Mouse (Mus musculus) hindbrain, postnatal 0 days (tissue): ENCODE measurements at regions not wholly inside any gene's neighbourhood (a gene's known extent, or its start where the extent isn't known, plus 50 kb on each side); places are given as distances from the start of the nearest gene placed in this dataset.
A peak's percentile ranks its signal among the peaks of the same experiment; 100 is the strongest.

ENCODE experiments used
- ATAC-seq: fragments of 200-750 bp; cut with Nextera tagmentation; 2 replicates; pipeline ENCODE4 v1.8.0; 2017; ENCODE audit warnings: mild to moderate bottlenecking, moderate TSS enrichment, moderate library complexity
- DNase-seq: peaks from one replicate; pipeline ENCODE4 v3.0.0-alpha.2; 2015; ENCODE audit warnings: low spot score
- H3K27ac ChIP-seq: fragments of 300-500 bp; sonication (generic); 2 replicates; pipeline ENCODE4 v1.5.1; 2014; ENCODE audit warnings: mild to moderate bottlenecking
- H3K27me3 ChIP-seq: fragments of 300-500 bp; sonication (generic); 2 replicates; pipeline ENCODE4 v1.6.1; 2014; ENCODE audit warnings: low read length, mixed read lengths; ENCODE audit not compliant: insufficient read depth
- H3K36me3 ChIP-seq: fragments of 300-500 bp; sonication (generic); 2 replicates; pipeline ENCODE4 v1.6.1; 2014; ENCODE audit warnings: low read length, mixed read lengths; ENCODE audit not compliant: insufficient read depth
- H3K4me1 ChIP-seq: fragments of 300-500 bp; sonication (generic); 2 replicates; pipeline ENCODE4 v1.6.1; 2014; ENCODE audit warnings: antibody characterized with exemption, low read length, mixed read lengths; ENCODE audit not compliant: insufficient read depth
- H3K4me2 ChIP-seq: fragments of 300-500 bp; sonication (generic); 2 replicates; pipeline ENCODE4 v1.6.1; 2014; ENCODE audit warnings: low read depth, mild to moderate bottlenecking, low read length, moderate library complexity, mixed read lengths
- H3K4me3 ChIP-seq: fragments of 300-500 bp; sonication (generic); 2 replicates; pipeline ENCODE4 v1.5.1; 2014; ENCODE audit warnings: low read length
- H3K9ac ChIP-seq: fragments of 300-500 bp; sonication (generic); replicated peaks from 2 replicates; pipeline ENCODE4 v1.6.1; 2014; ENCODE audit warnings: mild to moderate bottlenecking, low read length, moderate library complexity, mixed read lengths
- H3K9me3 ChIP-seq: fragments of 300-500 bp; sonication (generic); 2 replicates; pipeline ENCODE4 v1.6.1; 2016; ENCODE audit warnings: low read length, mixed read lengths
- CTCF ChIP-seq: IDR thresholded peaks from 2 replicates; pipeline ENCODE4 v1.5.1; 2016; ENCODE audit warnings: antibody characterized with exemption, control low read depth, low read depth
- WGBS: fragments of 180-500 bp; shearing (Covaris S2); extraction: QIAGEN DNeasy Blood & Tissue Kit; methylation state at CpG from one replicate; pipeline ENCODE4 v1.1.7; 2014; 5-methylcytosine and 5-hydroxymethylcytosine counted together

DNA sequence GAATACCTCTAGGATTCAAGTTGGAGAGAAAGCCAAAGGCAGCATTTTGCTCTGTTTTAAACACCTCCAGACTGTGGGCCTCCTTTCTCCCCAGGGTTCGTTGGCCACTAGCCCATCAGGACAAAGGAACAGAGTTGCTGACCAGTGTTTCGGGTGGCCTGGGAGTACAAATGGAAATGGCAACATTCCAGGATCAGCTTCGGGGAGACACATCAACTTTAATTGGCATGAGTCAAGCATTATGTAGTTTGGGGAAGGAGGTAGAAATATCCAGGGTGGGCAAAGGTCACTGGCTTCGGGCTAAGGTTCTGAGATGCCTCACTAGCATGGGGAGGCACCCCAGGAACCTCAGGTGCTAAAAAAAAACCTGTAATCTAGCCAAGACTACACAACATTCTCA lies 194.3 kb upstream of the Zpld1 start:
- Histone ChIP-seq H3K27ac (no peak overlapping the region), H3K4me2 (no peak overlapping the region), H3K9me3 (0 out of 2 replicates have a peak, but pooled peaks cover 4% of the 10 kb centered on the region), H3K9ac (no peak overlapping the region), H3K27me3 (no peaks in the 10 kb centered on the region), H3K36me3 (no peaks in the 10 kb centered on the region), H3K4me3 (no peak overlapping the region), H3K4me1 (no peaks in the 10 kb centered on the region)
- no peak for TF ChIP-seq CTCF
- 59% methylated on average over 4 of the region's 4 CpGs for WGBS
- ATAC-seq (no peak), DNase-seq (no peak)

DNA sequence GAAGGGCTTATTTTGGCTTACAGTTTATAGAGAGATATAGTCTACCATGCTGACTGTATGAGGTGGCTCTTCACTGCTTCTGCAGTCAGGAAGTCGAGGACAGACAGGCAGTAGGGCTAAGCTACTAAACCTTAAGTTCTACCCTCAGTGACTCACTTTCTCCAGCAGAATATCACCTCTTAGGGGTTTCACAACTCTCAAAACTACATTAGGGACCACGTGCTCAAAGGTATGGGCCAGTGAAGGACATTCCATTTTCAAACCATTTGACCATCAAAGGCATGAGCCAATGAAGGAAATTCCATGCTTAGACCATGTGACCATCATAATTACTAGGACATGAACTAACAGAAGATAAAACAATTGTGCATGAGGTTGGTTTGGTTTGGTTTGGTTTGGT lies 186.6 kb upstream of the Zpld1 start:
- TF ChIP-seq CTCF, result no peak
- no peaks in the 10 kb centered on the region for H3K27me3 ChIP-seq
- ATAC-seq (no peak), DNase-seq (no peak)
- H3K4me1 ChIP-seq, result no peaks in the 10 kb centered on the region
- no peak overlapping the region for H3K9ac ChIP-seq
- H3K4me3 ChIP-seq, result no peak overlapping the region
- no peak overlapping the region for H3K4me2 ChIP-seq
- 78% methylated on average over 2 of the region's 2 CpGs for WGBS
- H3K36me3 ChIP-seq, result no peaks in the 10 kb centered on the region
- H3K27ac ChIP-seq, result no peak overlapping the region
- H3K9me3 ChIP-seq, result no peaks in the 10 kb centered on the region

DNA sequence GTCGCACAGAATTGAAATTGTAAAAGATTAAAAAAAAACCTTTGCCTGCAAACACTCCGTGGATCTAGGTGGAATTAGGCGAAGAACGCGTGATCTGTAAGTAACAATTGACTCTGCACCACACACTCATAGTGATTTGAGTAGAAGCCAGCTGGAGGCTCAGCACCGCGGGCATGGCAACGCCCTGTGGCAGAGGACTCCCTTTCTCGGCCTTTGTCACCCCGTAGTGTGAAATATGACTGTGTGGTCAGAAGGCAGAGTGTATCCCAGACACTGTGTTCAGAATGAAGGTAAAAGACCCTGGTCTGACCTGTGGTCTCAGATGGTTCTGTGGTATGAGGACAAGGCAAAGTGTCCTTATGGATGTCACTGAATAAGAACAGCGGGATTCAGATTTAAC lies 183.0 kb upstream of the Zpld1 start:
- no peaks in the 10 kb centered on the region for H3K36me3 ChIP-seq
- ATAC-seq (0 out of 2 replicates have a peak, but pooled peaks have one; percentile 39), DNase-seq (no peak)
- H3K27ac ChIP-seq, result no peak overlapping the region
- WGBS, result 52% methylated on average over 11 of the region's 11 CpGs
- H3K9ac ChIP-seq, result no peak overlapping the region
- no peak for TF ChIP-seq CTCF
- H3K4me2 ChIP-seq, result peak overlapping the region; percentile 17; the same call in 1 of the 2 replicates
- H3K4me1 ChIP-seq, result no peaks in the 10 kb centered on the region
- H3K4me3 ChIP-seq, result no peak overlapping the region
- no peaks in the 10 kb centered on the region for H3K9me3 ChIP-seq
- no peaks in the 10 kb centered on the region for H3K27me3 ChIP-seq

DNA sequence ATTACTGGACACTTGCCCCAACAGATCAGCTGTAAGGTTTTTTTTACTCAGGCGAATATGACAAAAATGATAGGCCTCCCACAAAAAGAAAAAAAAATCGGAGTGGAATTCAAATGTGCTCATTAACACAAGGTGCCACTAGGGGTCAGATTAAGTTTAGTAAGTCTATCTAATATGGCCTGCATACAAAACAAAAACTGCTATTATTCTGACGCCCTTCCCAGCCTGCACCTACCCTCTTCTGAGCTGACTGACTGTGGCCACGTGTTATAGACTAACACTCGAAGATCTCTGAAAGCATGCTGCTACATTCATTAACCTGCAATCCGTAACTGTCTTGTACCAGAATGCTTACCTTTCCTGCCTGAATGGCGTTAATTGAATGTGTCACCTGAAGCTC lies 182.5 kb upstream of the Zpld1 start:
- Histone ChIP-seq H3K27ac (no peak overlapping the region), H3K4me1 (no peaks in the 10 kb centered on the region), H3K9me3 (no peaks in the 10 kb centered on the region), H3K4me2 (peak overlapping the region; percentile 17; the same call in 1 of the 2 replicates), H3K27me3 (no peaks in the 10 kb centered on the region), H3K9ac (no peak overlapping the region), H3K36me3 (no peaks in the 10 kb centered on the region), H3K4me3 (no peak overlapping the region)
- DNase-seq (peak; percentile 74), ATAC-seq (peak; percentile 81)
- 37% methylated on average over 7 of the region's 7 CpGs for WGBS
- TF ChIP-seq CTCF, result peak; percentile 57

DNA sequence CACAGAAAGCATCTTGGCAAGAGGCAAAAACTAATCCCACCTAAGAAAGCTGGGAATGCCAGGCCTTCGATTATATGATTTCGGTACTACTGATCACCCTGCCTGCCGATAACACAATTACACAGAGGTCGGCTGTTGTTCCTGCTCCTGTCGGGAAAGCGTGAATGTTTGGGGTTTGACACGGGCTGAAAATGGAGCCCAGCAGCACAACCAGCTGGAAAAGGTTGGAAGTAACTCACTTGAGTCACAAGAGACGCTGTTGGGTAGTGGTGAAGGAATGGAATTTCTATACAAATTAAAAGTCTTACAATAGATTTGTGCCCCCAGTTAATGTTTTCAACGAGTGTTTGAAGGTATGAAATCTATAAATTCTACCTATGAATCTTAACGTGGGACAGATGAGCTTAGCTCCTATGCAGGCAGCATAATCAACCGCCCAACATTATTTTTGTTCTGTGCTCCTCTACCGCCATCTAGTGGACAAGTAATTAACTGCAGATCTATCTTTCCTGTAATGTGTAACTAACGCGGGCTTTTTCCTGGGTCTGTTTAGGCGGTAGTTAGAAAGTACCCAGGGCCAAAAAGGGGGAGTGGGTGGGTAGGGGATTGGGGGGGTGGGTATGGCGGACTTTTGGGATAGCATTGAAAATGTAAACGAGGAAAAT lies 178.9 kb upstream of the Zpld1 start:
- DNase-seq (peak; percentile 91), ATAC-seq (peak; percentile 71)
- Histone ChIP-seq H3K4me2 (peak overlapping the region; percentile 27; the same call in 1 of the 2 replicates), H3K9ac (no peak overlapping the region), H3K4me3 (no peak overlapping the region), H3K36me3 (no peaks in the 10 kb centered on the region), H3K27ac (no peak overlapping the region), H3K4me1 (no peaks in the 10 kb centered on the region), H3K9me3 (no peaks in the 10 kb centered on the region), H3K27me3 (no peaks in the 10 kb centered on the region)
- 25% methylated on average over 17 of the region's 17 CpGs for WGBS
- TF ChIP-seq CTCF, result peak; percentile 86

DNA sequence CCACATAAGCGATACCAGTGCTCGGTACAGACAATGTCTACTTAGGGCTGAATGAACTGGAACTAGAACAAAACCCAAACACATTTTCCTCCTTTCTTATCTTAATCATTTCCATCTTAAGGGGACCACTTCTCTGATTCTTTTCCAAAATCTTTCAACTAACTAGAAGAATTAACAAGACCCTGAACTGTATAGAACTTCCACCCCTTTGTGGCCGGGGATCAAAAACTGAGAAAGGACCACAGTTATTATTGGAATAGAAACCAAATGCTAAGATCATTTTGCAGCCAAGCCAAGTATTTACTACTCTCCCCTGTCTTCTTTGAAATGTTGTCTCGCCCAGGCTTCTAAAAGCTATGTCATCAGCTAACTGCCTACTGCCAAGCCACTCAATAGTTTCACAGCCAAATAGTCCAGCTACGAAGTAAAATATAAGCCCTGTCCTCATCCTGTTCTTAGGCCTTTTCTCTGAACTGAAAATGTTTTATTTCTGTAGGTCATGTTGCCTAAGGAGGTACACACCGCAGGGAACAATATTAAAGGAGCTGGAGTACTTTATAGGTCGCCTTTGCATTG lies 177.3 kb upstream of the Zpld1 start:
- Histone ChIP-seq H3K36me3 (no peaks in the 10 kb centered on the region), H3K9me3 (no peaks in the 10 kb centered on the region), H3K4me2 (no peak overlapping the region), H3K9ac (no peak overlapping the region), H3K27me3 (no peaks in the 10 kb centered on the region), H3K4me3 (no peak overlapping the region), H3K27ac (no peak overlapping the region), H3K4me1 (no peaks in the 10 kb centered on the region)
- 84% methylated on average over 7 of the region's 7 CpGs for WGBS
- TF ChIP-seq CTCF, result no peak
- ATAC-seq (no peak), DNase-seq (no peak)

DNA sequence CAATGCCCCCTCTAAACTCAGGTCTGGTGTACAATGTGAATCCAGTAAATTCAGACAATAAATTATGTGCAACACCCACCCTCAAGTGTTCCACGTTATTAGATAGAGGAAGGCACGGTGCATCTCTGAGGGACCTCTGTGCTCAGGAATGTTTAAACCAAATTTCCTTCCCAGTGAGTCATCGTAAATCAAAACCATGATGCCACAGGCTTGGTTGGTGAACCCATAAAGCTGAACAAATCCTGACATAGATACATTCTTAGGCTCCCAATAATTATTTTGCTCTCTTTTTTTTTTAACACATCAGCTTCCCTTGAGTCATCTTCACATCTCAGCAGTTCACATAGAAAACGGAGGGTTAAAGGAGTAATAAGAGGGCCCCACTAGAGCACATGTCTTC lies 173.6 kb upstream of the Zpld1 start:
- no peak for ATAC-seq

More for the DNA sequence above, 173.6 kb upstream of the Zpld1 start:
- no peak overlapping the region for H3K4me3 ChIP-seq
- no peaks in the 10 kb centered on the region for H3K36me3 ChIP-seq
- no peak overlapping the region for H3K9ac ChIP-seq
- no peak for DNase-seq
- H3K27me3 ChIP-seq, result no peaks in the 10 kb centered on the region
- no peak for TF ChIP-seq CTCF
- no peaks in the 10 kb centered on the region for H3K4me1 ChIP-seq
- no peaks in the 10 kb centered on the region for H3K9me3 ChIP-seq
- WGBS, result 79% methylated on average over 4 of the region's 4 CpGs
- H3K27ac ChIP-seq, result no peak overlapping the region
- no peak overlapping the region for H3K4me2 ChIP-seq
